Mouse (Mus musculus) neural tube, embryonic 15.5 days (tissue): ENCODE results near the gene Pet117. TPM values are rescaled to one million over a fixed set of nuclear protein-coding genes. Genes with fewer than 3 reads are reported as not detected.
A peak's percentile ranks its signal among the peaks of the same experiment; 100 is the strongest.

Source experiments
- ATAC-seq: fragments of 200-750 bp; cut with Nextera tagmentation; 2 replicates; pipeline ENCODE4 v1.8.0; 2017; ENCODE audit warnings: mild to moderate bottlenecking, moderate TSS enrichment, moderate library complexity; ENCODE audit not compliant: low FRiP score
- H3K27ac ChIP-seq: fragments of 300-500 bp; sonication (generic); replicated peaks from 2 replicates; pipeline ENCODE4 v1.5.1; 2015; ENCODE audit warnings: mild to moderate bottlenecking, inconsistent platforms
- H3K27me3 ChIP-seq: fragments of 300-500 bp; sonication (generic); replicated peaks from 2 replicates; pipeline ENCODE4 v1.6.1; 2015; ENCODE audit warnings: inconsistent platforms
- H3K36me3 ChIP-seq: fragments of 300-500 bp; sonication (generic); 2 replicates; pipeline ENCODE4 v1.6.1; 2015; ENCODE audit warnings: inconsistent platforms
- H3K4me1 ChIP-seq: fragments of 300-500 bp; sonication (generic); 2 replicates; pipeline ENCODE4 v1.6.1; 2015; ENCODE audit warnings: inconsistent platforms
- H3K4me2 ChIP-seq: fragments of 300-500 bp; sonication (generic); 2 replicates; pipeline ENCODE4 v1.6.1; 2015; ENCODE audit warnings: inconsistent platforms, mild to moderate bottlenecking, moderate library complexity
- H3K4me3 ChIP-seq: fragments of 300-500 bp; sonication (generic); replicated peaks from 2 replicates; pipeline ENCODE4 v1.5.1; 2015; ENCODE audit warnings: mild to moderate bottlenecking, inconsistent platforms
- H3K9ac ChIP-seq: fragments of 300-500 bp; sonication (generic); replicated peaks from 2 replicates; pipeline ENCODE4 v1.6.1; 2015; ENCODE audit warnings: mild to moderate bottlenecking, inconsistent platforms
- H3K9me3 ChIP-seq: fragments of 300-500 bp; sonication (generic); replicated peaks from 2 replicates; pipeline ENCODE4 v1.6.1; 2016; ENCODE audit warnings: inconsistent platforms
- WGBS: fragments of 180-500 bp; shearing (Covaris S2); methylation state at CpG from one replicate; pipeline ENCODE4 v1.1.7; 2015; ENCODE audit warnings: mixed read lengths; 5-methylcytosine and 5-hydroxymethylcytosine counted together
- polyA plus RNA-seq: library from polyadenylated mRNA; unstranded; fragments of >200 nt; fragmentation: Nextera tagmentation; extraction: Ambion mirVana; gene quantifications from 2 replicates; pipeline ENCODE4 v1.2.1, GENCODE M21; 2015

Gene Pet117
- polyA plus RNA-seq, 1 experiment from 2014 or later: 1.4 TPM

DNA sequence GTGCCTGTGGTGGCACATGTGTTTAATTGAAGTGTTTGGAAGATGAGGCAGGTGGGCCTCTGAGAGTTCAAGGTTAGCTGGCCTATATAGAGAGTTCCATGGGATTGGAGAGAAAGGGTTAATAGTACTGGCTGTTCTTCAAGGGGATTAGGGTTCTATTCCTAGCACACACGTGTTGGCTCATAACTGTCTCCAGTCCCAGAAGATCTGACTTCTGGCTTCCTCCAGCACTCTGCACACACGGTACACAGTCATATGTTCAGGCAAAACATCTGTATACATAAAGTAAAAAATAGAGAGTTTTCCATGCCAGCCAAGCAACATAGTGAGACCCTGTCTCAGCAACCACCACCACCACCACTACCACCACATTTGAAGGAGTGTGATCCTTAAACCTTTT lies 17.5 kb downstream of the Pet117 start:
- no peak overlapping the region for H3K4me2 ChIP-seq
- H3K4me3 ChIP-seq: no peak overlapping the region
- H3K27me3 ChIP-seq: no peaks in the 10 kb centered on the region
- no peak overlapping the region for H3K9ac ChIP-seq
- 76% methylated on average over 2 of the region's 2 CpGs for WGBS
- H3K36me3 ChIP-seq: peaks cover 50% of the 10 kb centered on the region
- ATAC-seq: no peak
- no peak overlapping the region for H3K27ac ChIP-seq
- H3K4me1 ChIP-seq: no peaks in the 10 kb centered on the region
- H3K9me3 ChIP-seq: no peaks in the 10 kb centered on the region

- Histone ChIP-seq H3K4me2 (no peak overlapping the region), H3K27me3 (no peaks in the 10 kb centered on the region), H3K4me1 (no peaks in the 10 kb centered on the region), H3K36me3 (peaks cover 43% of the 10 kb centered on the region), H3K4me3 (no peak overlapping the region), H3K27ac (no peak overlapping the region), H3K9me3 (no peaks in the 10 kb centered on the region), H3K9ac (no peak overlapping the region)
- ATAC-seq: no peak
- WGBS: 42% methylated on average over 3 of the region's 3 CpGs
Measured at GRCm38 (mm10) chr2:144388416-144388815, 19.6 kb downstream of the Pet117 start.

DNA sequence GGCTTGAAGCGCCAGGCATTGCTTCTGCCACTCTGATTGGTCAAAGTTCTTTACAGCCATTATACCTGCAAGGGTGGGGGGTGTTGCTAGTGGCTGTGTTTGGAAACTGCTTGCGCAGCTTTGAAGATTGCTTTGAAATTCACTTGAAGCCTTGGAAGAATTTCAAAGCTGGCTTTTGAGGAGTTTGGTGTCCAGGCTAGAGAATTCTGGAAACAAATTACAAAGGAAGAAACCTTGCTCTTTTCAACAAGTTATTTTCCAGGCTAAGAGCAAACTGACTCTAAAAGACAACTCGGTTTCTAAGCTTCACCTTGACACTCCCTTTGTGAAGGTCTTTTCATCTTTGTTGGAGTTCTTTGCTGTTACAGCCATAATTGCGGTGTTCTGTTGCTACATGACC lies 30.7 kb downstream of the Pet117 start:
- H3K36me3 ChIP-seq: peaks cover 71% of the 10 kb centered on the region
- H3K4me1 ChIP-seq: no peaks in the 10 kb centered on the region
- no peak overlapping the region for H3K9ac ChIP-seq
- no peak for ATAC-seq
- no peaks in the 10 kb centered on the region for H3K27me3 ChIP-seq
- H3K4me3 ChIP-seq: no peak overlapping the region
- H3K4me2 ChIP-seq: no peak overlapping the region
- no peaks in the 10 kb centered on the region for H3K9me3 ChIP-seq
- no peak overlapping the region for H3K27ac ChIP-seq
- WGBS: 97% methylated on average over 4 of the region's 4 CpGs

DNA sequence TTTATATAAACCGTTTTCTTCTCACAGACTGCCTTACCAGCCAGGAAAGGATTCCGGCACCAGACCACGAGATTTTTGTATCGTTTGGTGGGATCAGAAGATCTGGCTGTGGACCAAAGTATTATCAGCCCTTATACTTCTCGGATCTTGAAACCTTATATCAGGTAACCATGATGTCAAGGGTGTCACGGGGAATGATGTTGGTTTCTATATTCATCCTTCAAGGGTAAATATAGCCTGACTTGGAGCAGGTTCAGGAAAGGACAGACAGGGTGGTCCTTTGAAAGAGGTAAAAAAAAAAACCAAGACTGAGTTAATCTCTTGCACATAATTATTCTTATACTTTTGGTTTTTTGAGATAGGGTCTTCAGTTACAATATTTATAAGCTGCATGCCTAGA lies 31.9 kb downstream of the Pet117 start:
- ATAC-seq: no peak
- Histone ChIP-seq H3K27ac (no peak overlapping the region), H3K9ac (no peak overlapping the region), H3K9me3 (no peaks in the 10 kb centered on the region), H3K36me3 (peaks cover 71% of the 10 kb centered on the region), H3K27me3 (no peaks in the 10 kb centered on the region), H3K4me2 (no peak overlapping the region), H3K4me3 (no peak overlapping the region), H3K4me1 (no peaks in the 10 kb centered on the region)
- 95% methylated on average over 6 of the region's 6 CpGs for WGBS

DNA sequence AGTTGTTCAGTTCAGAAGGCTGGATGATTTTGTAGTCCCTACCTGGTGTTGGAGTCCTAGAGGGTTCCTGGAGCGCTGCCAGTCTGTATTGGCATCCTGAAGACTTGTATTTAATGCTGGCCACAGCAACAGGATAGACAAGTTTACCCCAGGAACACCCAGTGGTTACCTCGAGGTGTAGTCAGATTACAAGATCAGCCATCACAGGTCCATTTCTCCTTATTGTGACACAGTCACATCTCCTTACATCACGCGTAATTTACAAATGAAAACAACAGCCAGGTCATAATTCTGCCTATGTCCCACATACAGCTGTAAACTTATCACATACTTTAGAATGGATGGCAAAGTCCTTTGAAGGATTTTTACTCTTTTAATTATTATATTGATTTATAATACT lies 40.2 kb downstream of the Pet117 start:
- no peaks in the 10 kb centered on the region for H3K27me3 ChIP-seq
- no peaks in the 10 kb centered on the region for H3K9me3 ChIP-seq
- no peak overlapping the region for H3K4me2 ChIP-seq
- 93% methylated on average over 4 of the region's 4 CpGs for WGBS
- no peak overlapping the region for H3K9ac ChIP-seq
- no peaks in the 10 kb centered on the region for H3K4me1 ChIP-seq
- H3K4me3 ChIP-seq: no peak overlapping the region
- H3K36me3 ChIP-seq: peaks cover 45% of the 10 kb centered on the region
- ATAC-seq: no peak
- H3K27ac ChIP-seq: no peak overlapping the region

GRCm38 (mm10) chr2:144410603-144411002 lies 41.8 kb downstream of the Pet117 start:
- Histone ChIP-seq H3K9me3 (no peaks in the 10 kb centered on the region), H3K4me1 (no peaks in the 10 kb centered on the region), H3K4me2 (no peak overlapping the region), H3K36me3 (peaks cover 34% of the 10 kb centered on the region), H3K4me3 (no peak overlapping the region), H3K27me3 (no peaks in the 10 kb centered on the region), H3K27ac (no peak overlapping the region), H3K9ac (no peak overlapping the region)
- 70% methylated on average over 3 of the region's 3 CpGs for WGBS
- no peak for ATAC-seq

DNA sequence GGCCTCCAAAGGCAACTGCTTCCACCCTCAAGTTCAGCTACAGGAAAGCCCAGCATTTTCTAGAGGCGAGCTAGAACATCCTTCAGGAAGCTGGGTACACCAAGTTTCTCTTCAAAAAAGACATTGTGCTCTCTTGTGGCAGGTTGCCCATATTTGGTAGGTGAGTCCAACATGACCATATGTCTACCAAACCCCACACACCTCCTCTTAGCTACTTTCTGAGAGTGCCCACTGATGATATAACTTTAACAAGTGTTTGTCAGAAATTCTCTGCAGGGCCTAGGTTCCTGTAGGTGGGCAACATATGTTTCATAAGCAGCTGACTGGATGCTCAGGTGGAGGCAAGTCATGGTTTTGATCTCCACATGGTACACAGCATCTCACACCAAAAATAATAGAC lies 45.9 kb downstream of the Pet117 start:
- WGBS: 96% methylated on average over 1 of the region's 1 CpGs
- Histone ChIP-seq H3K4me2 (no peak overlapping the region), H3K9me3 (no peaks in the 10 kb centered on the region), H3K4me1 (no peaks in the 10 kb centered on the region), H3K27ac (no peak overlapping the region), H3K27me3 (no peaks in the 10 kb centered on the region), H3K9ac (no peak overlapping the region), H3K36me3 (0 out of 2 replicates have a peak, but pooled peaks cover 2% of the 10 kb centered on the region), H3K4me3 (no peak overlapping the region)
- no peak for ATAC-seq

- H3K4me1 ChIP-seq: no peaks in the 10 kb centered on the region
- no peak overlapping the region for H3K9ac ChIP-seq
- no peaks in the 10 kb centered on the region for H3K27me3 ChIP-seq
- H3K4me3 ChIP-seq: no peak overlapping the region
- no peak overlapping the region for H3K27ac ChIP-seq
- WGBS: 54% methylated on average over 8 of the region's 8 CpGs
- no peak for ATAC-seq
- 0 out of 2 replicates have a peak, but pooled peaks cover 2% of the 10 kb centered on the region for H3K36me3 ChIP-seq
- H3K9me3 ChIP-seq: no peaks in the 10 kb centered on the region
- no peak overlapping the region for H3K4me2 ChIP-seq
Measured at GRCm38 (mm10) chr2:144416859-144417258, 48.1 kb downstream of the Pet117 start.

GRCm38 (mm10) chr2:144418062-144418461 lies 49.3 kb downstream of the Pet117 start:
- 28% methylated on average over 2 of the region's 2 CpGs for WGBS
- Histone ChIP-seq H3K4me2 (no peak overlapping the region), H3K4me3 (no peak overlapping the region), H3K27me3 (no peaks in the 10 kb centered on the region), H3K9me3 (no peaks in the 10 kb centered on the region), H3K36me3 (0 out of 2 replicates have a peak, but pooled peaks cover 2% of the 10 kb centered on the region), H3K27ac (no peak overlapping the region), H3K4me1 (no peaks in the 10 kb centered on the region), H3K9ac (no peak overlapping the region)
- ATAC-seq: peak; percentile 49; the same call in 1 of the 2 replicates

- Histone ChIP-seq H3K4me1 (no peaks in the 10 kb centered on the region), H3K27ac (no peak overlapping the region), H3K4me2 (no peak overlapping the region), H3K27me3 (no peaks in the 10 kb centered on the region), H3K9ac (no peak overlapping the region), H3K36me3 (no peaks in the 10 kb centered on the region), H3K9me3 (no peaks in the 10 kb centered on the region), H3K4me3 (no peak overlapping the region)
- no peak for ATAC-seq
- 71% methylated on average over 10 of the region's 10 CpGs for WGBS
Measured at GRCm38 (mm10) chr2:144422094-144422675, 53.4 kb downstream of the Pet117 start.
